18 mouse cellular contexts compared by ENCODE assay signal in genomic region chr7:111055984-111056657, GRCm38 (mm10). TPM values are rescaled to one million over a fixed set of nuclear protein-coding genes. Genes with fewer than 3 reads are reported as not detected.
A peak's percentile ranks its signal among the peaks of the same experiment; 100 is the strongest.
DNase-seq lines count a peak whose midpoint lies in the region; ATAC-seq and TF ChIP-seq lines count a peak whose summit lies in the region.
"Had no signal": no experiment of that assay in that cellular context is flagged by ENCODE, and none has a peak within 500 bp of the region (broad histone marks: within the 10 kb centered on the region; RNA-seq: fewer than 3 reads in every experiment).

No protein-coding gene starts in this region.

- no peak for ATAC-seq in heart, embryonic 13.5 days (ENCODE audit: extremely low read depth, insufficient number of reproducible peaks, low FRiP score, low TSS enrichment)
- ATAC-seq: forebrain, embryonic 13.5 days; intestine, embryonic 15.5 days had no signal

- TF ChIP-seq EP300 in heart, adult 2 months (IDR thresholded peaks at IDR 0.05; ENCODE audit: insufficient read depth, low read depth, low read length), result no peak
- 0 out of 4 replicates have a peak, but pooled peaks of 1 of the 2 experiments have one; percentile 6 for TF ChIP-seq EP300 in MEL (IDR thresholded peaks at IDR 0.05; ENCODE audit: low read depth in 1 of 2, low read length in 2 of 2)

- TF ChIP-seq RAD21 in MEL (IDR thresholded peaks at IDR 0.05; ENCODE audit: low read depth, low read length), result no peak

- H3K4me2 ChIP-seq in heart, embryonic 13.5 days, result no peak overlapping the region
- H3K4me2 ChIP-seq: embryonic facial prominence, embryonic 12.5 days; forebrain, embryonic 13.5 days; hindbrain, embryonic 14.5 days; intestine, embryonic 15.5 days had no signal

- no peaks in the 10 kb centered on the region for H3K9me3 ChIP-seq in heart, embryonic 13.5 days
- no peaks in the 10 kb centered on the region for H3K9me3 ChIP-seq in MEL (replicated peaks; ENCODE audit: insufficient read depth, low read length)
- H3K9me3 ChIP-seq: embryonic facial prominence, embryonic 12.5 days; forebrain, embryonic 13.5 days; hindbrain, embryonic 10.5 days; intestine, embryonic 15.5 days had no signal

- no peak for TF ChIP-seq CTCF in heart, adult 2 months (IDR thresholded peaks at IDR 0.05)
- no peak for TF ChIP-seq CTCF in MEL (IDR thresholded peaks at IDR 0.05 in 2 of 3, conservative IDR thresholded peaks at IDR 0.05 in 1 of 3; ENCODE audit: control insufficient read depth in 1 of 3, insufficient read depth in 1 of 3, low read depth in 2 of 3, low read length in 3 of 3, poor library complexity in 1 of 3, severe bottlenecking in 1 of 3)

- WGBS in heart, embryonic 13.5 days, result 36% methylated on average over 3 of the region's 3 CpGs
- WGBS in heart, adult 2 months, result 43% methylated on average over 3 of the region's 3 CpGs

- no peak overlapping the region for H3K4me3 ChIP-seq in heart, embryonic 13.5 days
- H3K4me3 ChIP-seq in heart, adult 2 months, result no peak overlapping the region
- H3K4me3 ChIP-seq in MEL (ENCODE audit: control insufficient read depth in 1 of 2, insufficient read depth in 1 of 2, low read depth in 2 of 2, low read length in 2 of 2), result no peak overlapping the region
- H3K4me3 ChIP-seq: embryonic facial prominence, embryonic 12.5 days; forebrain, embryonic 13.5 days; hindbrain, embryonic 10.5 days; intestine, embryonic 15.5 days had no signal

- intact Hi-C loops in heart, postnatal 10 days (cut with DNase I), result loop anchor here (2.0 kb wide), 1 partner anchor 25 kb away; no protein-coding TSS in a partner anchor
- intact Hi-C loops in heart, adult 2 months (cut with DNase I), result loop anchor here (2.0 kb wide), 1 partner anchor 21 kb away; no protein-coding TSS in a partner anchor

- H3K4me1 ChIP-seq in heart, embryonic 13.5 days, result peaks cover 36% of the 10 kb centered on the region
- peaks cover 4% of the 10 kb centered on the region; the same call in 1 of the 2 replicates for H3K4me1 ChIP-seq in heart, adult 2 months (ENCODE audit: control insufficient read depth, insufficient read depth, low read length)
- peaks cover 0 to 3% of the 10 kb centered on the region in 2 experiments; a peak in 2 of 4 replicates for H3K4me1 ChIP-seq in MEL (ENCODE audit: control insufficient read depth in 1 of 2, insufficient read depth in 2 of 2, low read length in 2 of 2)
- H3K4me1 ChIP-seq: forebrain, embryonic 13.5 days; intestine, embryonic 15.5 days had no signal

- peak; percentile 42 for DNase-seq in heart, adult 11 months
- DNase-seq in heart, postnatal 10 days, result no peak
- no peak for DNase-seq in heart, adult 2 months
- DNase-seq in MEL (ENCODE audit: low read depth, low spot score) (peak; percentile 43), NIH3T3 (ENCODE audit: low read depth) (peak; percentile 59)
- no peak for DNase-seq in cerebellum, postnatal 36 days
- DNase-seq: adrenal gland, postnatal 14 days; cerebellum, adult 18-20 months; cerebellum, adult 9-11 months; embryo, embryonic 11 days; kidney, adult 18-20 months; kidney, postnatal 10 days had no signal

- peak overlapping the region; percentile 91; the same call in 1 of the 2 replicates for H3K27ac ChIP-seq in heart, embryonic 13.5 days (replicated peaks)
- H3K27ac ChIP-seq in heart, adult 2 months, result no peak overlapping the region
- H3K27ac ChIP-seq in MEL (ENCODE audit: control insufficient read depth, low read depth, low read length), result no peak overlapping the region
- H3K27ac ChIP-seq: embryonic facial prominence, embryonic 12.5 days; forebrain, embryonic 13.5 days; hindbrain, embryonic 10.5 days; hindbrain, embryonic 14.5 days; intestine, embryonic 15.5 days had no signal

- H3K79me2 ChIP-seq in heart, adult 2 months (replicated peaks; ENCODE audit: control insufficient read depth, insufficient read depth, low read length), result no peaks in the 10 kb centered on the region
- no peaks in the 10 kb centered on the region for H3K79me2 ChIP-seq in MEL (ENCODE audit: control insufficient read depth, insufficient read depth, low read length, poor library complexity)

- peaks cover 62% of the 10 kb centered on the region for H3K36me3 ChIP-seq in heart, embryonic 13.5 days
- H3K36me3 ChIP-seq in heart, adult 2 months (ENCODE audit: control insufficient read depth, insufficient read depth, low read length), result peaks cover 5% of the 10 kb centered on the region; the same call in 1 of the 2 replicates
- peaks cover 0 to 3% of the 10 kb centered on the region in 2 experiments; a peak in 2 of 4 replicates for H3K36me3 ChIP-seq in MEL (ENCODE audit: control insufficient read depth in 1 of 2, insufficient read depth in 2 of 2, low read length in 2 of 2)

- H3K27me3 ChIP-seq in heart, embryonic 13.5 days (replicated peaks), result no peaks in the 10 kb centered on the region
- H3K27me3 ChIP-seq in heart, adult 2 months (ENCODE audit: control insufficient read depth, insufficient read depth, low read length), result no peaks in the 10 kb centered on the region
- H3K27me3 ChIP-seq in MEL (ENCODE audit: control insufficient read depth in 1 of 2, insufficient read depth in 2 of 2, low read length in 2 of 2), result no peaks in the 10 kb centered on the region
- H3K27me3 ChIP-seq: embryonic facial prominence, embryonic 12.5 days; forebrain, embryonic 13.5 days; intestine, embryonic 15.5 days had no signal

- no peak for TF ChIP-seq POLR2A in heart, adult 2 months (IDR thresholded peaks at IDR 0.05; ENCODE audit: insufficient read depth, low read depth, low read length)
- no peak for TF ChIP-seq POLR2A in MEL (IDR thresholded peaks at IDR 0.05; ENCODE audit: control insufficient read depth in 1 of 2, insufficient read depth in 1 of 2, low read depth in 1 of 2, low read length in 2 of 2, poor library complexity in 1 of 2)

- H3K9ac ChIP-seq in heart, embryonic 13.5 days, result no peak overlapping the region
- no peak overlapping the region for H3K9ac ChIP-seq in heart, adult 2 months (ENCODE audit: low read depth, low read length)
- H3K9ac ChIP-seq in MEL (ENCODE audit: control insufficient read depth, low read depth, low read length, poor library complexity, severe bottlenecking), result no peak overlapping the region
- H3K9ac ChIP-seq: embryonic facial prominence, embryonic 12.5 days; forebrain, embryonic 13.5 days; hindbrain, embryonic 14.5 days; intestine, embryonic 15.5 days had no signal

TF ChIP-seq in MEL, 35 proteins besides CTCF, POLR2A, EP300 and RAD21:
- TF ChIP-seq MXI1 (IDR thresholded peaks at IDR 0.05; ENCODE audit: low read depth, low read length) (peak; percentile 56; the same call in 1 of the 2 replicates), MEF2A (IDR thresholded peaks at IDR 0.05; ENCODE audit: extremely low read depth, insufficient replicate concordance, low read depth, low read length, poor library complexity, severe bottlenecking) (no peak), KAT2A (conservative IDR thresholded peaks at IDR 0.05; ENCODE audit: low read depth, low read length) (no peak), UBTF (IDR thresholded peaks at IDR 0.05; ENCODE audit: borderline replicate concordance, insufficient read depth, low read depth, low read length) (no peak), GATA1 (IDR thresholded peaks at IDR 0.05; ENCODE audit: low read depth, low read length) (peak; percentile 7; the same call in 1 of the 2 replicates), ZMIZ1 (IDR thresholded peaks at IDR 0.05; ENCODE audit: low read depth, low read length) (no peak), GABPA (IDR thresholded peaks at IDR 0.05; ENCODE audit: low read depth, low read length) (no peak), JUND (IDR thresholded peaks at IDR 0.05; ENCODE audit: low read depth, low read length) (no peak), HCFC1 (IDR thresholded peaks at IDR 0.05; ENCODE audit: low read depth, low read length) (no peak), SMC3 (IDR thresholded peaks at IDR 0.05; ENCODE audit: low read depth, low read length) (peak; percentile 27; the same call in 1 of the 2 replicates)

RNA-seq across cellular contexts. Expression of gene Eif4g2, which starts 26.7 kb away (rescaled TPM):
- total RNA-seq in heart, postnatal 10 days (2021), result 1,000 to 10,000 TPM; 1,033 to 1,045 TPM
- 583 and 585 TPM in 2 replicates for polyA plus RNA-seq in heart, embryonic 13.5 days (2015; fragmentation: Nextera tagmentation; extraction: Ambion mirVana)
- 1,000 to 10,000 TPM in 1 of 2 experiments, 100 to 1,000 TPM in 1; 958 to 1,084 TPM for total RNA-seq in heart, adult 2 months (2021)
- 174 and 435 TPM in 2 replicates for polyA plus RNA-seq in heart, adult 2 months (2012; rRNA removed)
- 332 and 344 TPM in 2 replicates for total RNA-seq in MEL (2012; rRNA removed)
- 100 to 1,000 TPM; 935 to 958 TPM for polyA plus RNA-seq in MEL (2012; ENCODE audit: insufficient read depth in 1 of 2, insufficient read length in 2 of 2, low read depth in 1 of 2, low replicate concordance in 2 of 2, missing spikeins in 1 of 2)

RNA-seq across cellular contexts. Expression of gene Ctr9, which starts 27.4 kb away (rescaled TPM):
- 10 to 100 TPM; 28.6 to 29.2 TPM for total RNA-seq in heart, postnatal 10 days (2021)
- polyA plus RNA-seq in heart, embryonic 13.5 days (2015; fragmentation: Nextera tagmentation; extraction: Ambion mirVana), result 39.6 and 41.8 TPM in 2 replicates
- 10 to 100 TPM; 13.0 to 14.6 TPM for total RNA-seq in heart, adult 2 months (2021)
- polyA plus RNA-seq in heart, adult 2 months (2012; rRNA removed), result 5.8 and 11.1 TPM in 2 replicates
- 37.5 and 37.9 TPM in 2 replicates for total RNA-seq in MEL (2012; rRNA removed)
- 100 to 1,000 TPM in 1 of 2 experiments, 10 to 100 TPM in 1; 42.8 to 141 TPM for polyA plus RNA-seq in MEL (2012; ENCODE audit: insufficient read depth in 1 of 2, insufficient read length in 2 of 2, low read depth in 1 of 2, low replicate concordance in 2 of 2, missing spikeins in 1 of 2)

Comparison
In these comparisons a context has a peak if more than half of its experiments do, and no peak if none do; other contexts are left out.
1. DNase-seq: peak in heart, adult 11 months (single experiment), MEL (single experiment) and NIH3T3 (single experiment); none in heart, postnatal 10 days (0 of 2), heart, adult 2 months (0 of 2) and cerebellum, postnatal 36 days (0 of 2).